Mouse (Mus musculus) brown adipose tissue, adult 24 weeks (tissue): ENCODE data around the gene Slc22a23. TPM values are rescaled to one million over a fixed set of nuclear protein-coding genes. Genes with fewer than 3 reads are reported as not detected.
A peak's percentile ranks its signal among the peaks of the same experiment; 100 is the strongest.

Source experiments
- H3K27ac ChIP-seq: fragments of 200-500 bp; replicated peaks from 2 replicates; pipeline ENCODE4 v1.5.1; 2012; ENCODE audit warnings: low read depth, mild to moderate bottlenecking, low read length
- H3K4me1 ChIP-seq: fragments of 200-500 bp; 2 replicates; pipeline ENCODE4 v1.6.1; 2012; ENCODE audit warnings: low read length, mixed read lengths; ENCODE audit not compliant: control insufficient read depth, insufficient read depth, insufficient read length
- H3K4me3 ChIP-seq: fragments of 200-500 bp; 2 replicates; pipeline ENCODE4 v1.5.1; 2012; ENCODE audit warnings: low read depth, mild to moderate bottlenecking, low read length, moderate library complexity; ENCODE audit not compliant: insufficient read depth
- polyA plus RNA-seq: library from polyadenylated mRNA; stranded (reverse); fragments of >200 nt; gene quantifications from 2 replicates; pipeline ENCODE4 v1.2.4, GENCODE M21; 2012; ENCODE audit not compliant: missing spikeins, insufficient read depth, insufficient read length

Gene Slc22a23
- polyA plus RNA-seq, 1 experiment = 16.1 TPM

DNA sequence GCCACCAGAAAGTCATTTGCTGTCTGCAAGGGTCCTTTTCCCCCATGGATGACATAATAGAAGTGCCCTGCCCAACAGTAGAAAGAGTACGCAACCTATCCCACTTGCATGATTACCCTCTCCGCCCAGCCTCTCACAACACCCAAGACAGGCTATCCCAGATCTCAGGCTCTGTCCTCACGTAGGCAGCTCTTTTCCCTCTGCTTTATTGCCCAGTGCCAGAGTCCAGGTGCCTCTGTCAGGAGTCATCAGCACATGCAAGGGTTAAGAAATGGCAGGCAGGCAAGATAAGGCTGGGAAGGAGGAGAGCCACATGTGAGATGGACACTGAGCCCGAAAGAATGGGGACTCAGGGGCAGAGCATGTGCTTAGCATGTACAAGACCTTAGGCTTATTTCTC, 24.5 kb downstream of the Slc22a23 start:
- Histone ChIP-seq H3K27ac (no peak overlapping the region), H3K4me1 (peaks cover 5% of the 10 kb centered on the region; the same call in 1 of the 2 replicates), H3K4me3 (no peak overlapping the region)

GRCm38 (mm10) chr13:34317051-34317450, 27.9 kb downstream of the Slc22a23 start:
- Histone ChIP-seq H3K4me3 (no peak overlapping the region), H3K27ac (peak overlapping the region; percentile 47), H3K4me1 (peaks cover 5% of the 10 kb centered on the region; the same call in 1 of the 2 replicates)

GRCm38 (mm10) chr13:34316511-34316910, 28.5 kb downstream of the Slc22a23 start:
- Histone ChIP-seq H3K4me3 (no peak overlapping the region), H3K4me1 (peaks cover 5% of the 10 kb centered on the region; the same call in 1 of the 2 replicates), H3K27ac (no peak overlapping the region)

DNA sequence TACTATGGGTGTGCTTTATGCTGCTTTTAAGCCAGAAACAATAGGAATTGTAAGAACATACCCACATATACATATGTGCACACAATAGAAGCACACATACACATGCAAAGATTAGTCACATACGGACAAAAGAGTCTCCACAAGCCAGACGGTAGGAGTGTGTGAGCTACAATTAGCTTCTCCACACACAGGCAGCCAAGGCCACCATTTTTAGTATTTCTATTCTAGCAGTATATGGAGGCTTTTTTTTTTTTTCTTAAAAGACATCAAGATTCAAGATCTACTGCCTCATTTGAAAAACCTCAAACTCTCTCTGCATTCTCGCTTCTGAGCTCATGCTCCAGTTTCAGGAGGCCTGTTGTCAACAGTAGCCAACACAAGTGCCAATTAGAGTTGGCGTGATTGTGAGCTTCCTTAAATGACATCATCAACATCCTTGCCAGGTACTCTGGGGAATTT, 31.9 kb downstream of the Slc22a23 start:
- Histone ChIP-seq H3K4me3 (no peak overlapping the region), H3K27ac (no peak overlapping the region), H3K4me1 (peaks cover 5% of the 10 kb centered on the region; the same call in 1 of the 2 replicates)

GRCm38 (mm10) chr13:34312346-34313002, 32.5 kb downstream of the Slc22a23 start:
- no peak overlapping the region for H3K4me3 ChIP-seq
- H3K4me1 ChIP-seq = peaks cover 5% of the 10 kb centered on the region; the same call in 1 of the 2 replicates
- no peak overlapping the region for H3K27ac ChIP-seq

- Histone ChIP-seq H3K4me3 (no peak overlapping the region), H3K27ac (no peak overlapping the region), H3K4me1 (no peaks in the 10 kb centered on the region)
These were observed 33.4 kb downstream of the Slc22a23 start for GRCm38 (mm10) chr13:34311593-34311992.

DNA sequence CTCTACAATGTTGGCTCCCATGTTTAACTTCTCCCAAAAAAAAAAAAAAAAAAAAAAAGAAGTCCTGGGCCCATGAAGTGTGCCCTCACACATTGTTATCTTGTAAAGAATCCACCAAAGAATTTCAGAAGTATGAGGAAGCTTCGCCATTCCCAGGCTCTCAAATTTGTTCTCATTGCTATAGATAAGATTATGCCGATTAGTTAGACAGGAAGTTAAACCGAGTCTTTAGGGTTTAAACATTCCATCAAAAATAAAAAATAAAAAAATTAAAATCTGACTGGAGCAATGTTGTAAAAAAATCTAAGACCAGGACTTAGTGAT, 36.4 kb downstream of the Slc22a23 start:
- peaks cover 10% of the 10 kb centered on the region for H3K4me1 ChIP-seq
- no peak overlapping the region for H3K27ac ChIP-seq
- no peak overlapping the region for H3K4me3 ChIP-seq

DNA sequence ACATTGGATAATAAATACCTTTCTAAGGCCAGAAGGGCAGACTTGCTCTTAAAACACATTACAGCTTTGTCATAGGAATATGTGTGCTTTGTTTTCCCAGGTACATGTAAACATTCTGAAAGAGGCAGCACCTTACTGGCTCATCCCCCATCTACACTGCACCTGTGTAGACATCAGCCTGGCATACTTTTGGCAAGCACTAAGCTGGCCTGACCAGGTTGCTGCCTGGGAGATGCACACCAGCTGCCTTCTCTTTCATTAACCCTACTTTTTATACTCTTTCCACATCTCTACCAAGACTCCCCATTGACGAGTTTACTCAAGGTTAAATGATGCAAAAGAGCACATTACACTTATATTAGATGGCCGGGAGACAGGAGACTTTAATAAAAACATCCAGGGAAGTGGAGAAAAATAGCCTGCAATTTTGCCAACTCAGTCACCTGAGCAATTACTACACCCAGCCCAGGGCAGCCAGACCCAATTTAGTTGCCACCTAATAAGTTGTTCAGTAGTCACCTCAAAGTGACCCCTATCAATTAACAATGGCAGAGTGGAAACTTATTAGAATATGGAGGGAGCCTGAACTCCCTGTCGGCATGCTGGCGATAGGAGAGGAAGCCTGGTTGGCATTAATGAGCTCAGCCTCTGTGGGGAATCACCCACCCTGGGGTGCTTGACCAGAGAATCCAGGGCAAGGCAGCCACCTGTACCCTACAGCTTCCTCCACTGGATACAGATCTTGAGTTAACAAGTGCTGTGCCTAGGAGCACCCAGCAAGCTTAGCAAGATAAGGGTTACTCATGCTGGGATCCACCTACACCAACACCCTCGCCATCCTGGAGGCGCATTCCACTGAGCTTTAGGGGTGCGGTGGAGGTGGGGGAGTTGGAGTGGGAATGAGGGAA, 37.0 kb downstream of the Slc22a23 start:
- Histone ChIP-seq H3K4me3 (no peak overlapping the region), H3K4me1 (peaks cover 13% of the 10 kb centered on the region), H3K27ac (no peak overlapping the region)

DNA sequence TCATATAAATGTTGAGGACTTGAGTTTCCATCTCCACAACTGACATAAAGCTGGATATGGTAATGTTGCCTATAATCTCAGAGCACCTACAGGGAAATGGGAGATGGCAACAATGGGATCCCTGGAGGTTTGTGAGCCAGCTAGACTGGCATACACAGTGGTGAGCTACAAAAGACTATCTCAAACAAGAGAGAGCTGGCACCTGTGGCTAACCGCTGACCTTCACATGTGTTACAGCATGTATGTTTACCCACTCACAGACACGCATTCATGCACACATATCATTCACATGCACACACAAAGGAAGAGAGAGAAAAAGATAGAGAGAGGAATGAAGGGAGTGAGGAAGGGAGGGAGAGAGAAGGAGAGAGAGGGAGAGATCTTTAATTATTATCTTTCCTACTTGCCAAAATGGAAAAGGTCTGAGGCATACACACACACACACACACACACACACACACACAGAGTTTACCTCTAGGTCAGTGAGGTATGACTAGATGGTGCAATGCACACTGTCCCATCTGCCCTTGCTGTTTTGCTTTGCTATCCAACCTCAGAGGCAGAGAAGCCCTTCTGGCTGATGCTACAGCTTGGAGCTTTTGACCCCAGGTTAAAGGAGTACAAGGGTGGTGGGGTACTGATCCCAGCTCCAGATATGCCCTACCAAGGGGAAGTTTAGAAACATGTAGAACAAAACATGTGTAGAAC, 38.9 kb downstream of the Slc22a23 start:
- Histone ChIP-seq H3K27ac (no peak overlapping the region), H3K4me3 (no peak overlapping the region), H3K4me1 (peaks cover 15% of the 10 kb centered on the region)

DNA sequence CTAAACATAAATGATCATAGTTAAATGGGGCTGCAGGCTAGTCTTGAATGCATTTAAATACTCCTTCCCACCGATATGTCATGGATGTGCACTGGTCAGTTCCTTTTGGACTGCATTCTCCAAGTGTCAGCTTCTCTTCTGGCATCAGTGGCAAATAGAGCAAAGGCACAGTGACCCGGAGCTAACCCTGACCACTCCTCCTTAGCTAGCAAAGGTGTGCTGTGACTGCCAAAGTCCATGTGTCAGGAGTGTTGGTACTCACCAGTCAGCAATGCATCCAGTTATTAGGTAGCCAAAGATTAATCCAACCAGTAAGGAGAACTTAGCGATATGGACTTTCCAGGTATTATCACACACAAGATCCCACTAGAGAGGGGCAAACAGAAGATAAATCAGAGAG, 40.1 kb downstream of the Slc22a23 start:
- H3K4me3 ChIP-seq = no peak overlapping the region
- no peak overlapping the region for H3K27ac ChIP-seq

GRCm38 (mm10) chr13:34303386-34304016, 41.5 kb downstream of the Slc22a23 start:
- Histone ChIP-seq H3K4me3 (no peak overlapping the region), H3K27ac (peak overlapping the region; percentile 23; the same call in 1 of the 2 replicates), H3K4me1 (peaks cover 15% of the 10 kb centered on the region)

More for the DNA sequence above, 40.1 kb downstream of the Slc22a23 start:
- H3K4me1 ChIP-seq = peaks cover 15% of the 10 kb centered on the region

DNA sequence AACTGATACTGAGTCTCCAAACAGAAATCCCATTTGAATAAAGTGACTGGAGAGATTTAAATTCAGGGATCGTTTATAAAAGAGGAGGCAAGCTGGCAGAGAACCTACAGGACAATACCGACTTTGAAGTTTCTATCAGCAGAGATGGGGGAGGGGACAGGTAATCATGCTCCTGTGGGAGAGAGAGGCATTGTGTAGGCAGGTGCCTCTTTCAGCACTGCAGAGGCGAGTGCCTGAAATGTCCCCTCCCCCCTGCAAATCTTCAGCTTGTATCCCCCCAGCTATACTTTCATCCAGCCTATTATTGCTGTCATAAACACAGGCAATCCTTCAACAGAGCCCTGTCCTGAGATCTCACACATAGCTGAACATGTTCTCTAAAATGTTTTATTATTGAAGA, 43.4 kb downstream of the Slc22a23 start:
- Histone ChIP-seq H3K4me1 (peaks cover 15% of the 10 kb centered on the region), H3K27ac (no peak overlapping the region), H3K4me3 (no peak overlapping the region)

DNA sequence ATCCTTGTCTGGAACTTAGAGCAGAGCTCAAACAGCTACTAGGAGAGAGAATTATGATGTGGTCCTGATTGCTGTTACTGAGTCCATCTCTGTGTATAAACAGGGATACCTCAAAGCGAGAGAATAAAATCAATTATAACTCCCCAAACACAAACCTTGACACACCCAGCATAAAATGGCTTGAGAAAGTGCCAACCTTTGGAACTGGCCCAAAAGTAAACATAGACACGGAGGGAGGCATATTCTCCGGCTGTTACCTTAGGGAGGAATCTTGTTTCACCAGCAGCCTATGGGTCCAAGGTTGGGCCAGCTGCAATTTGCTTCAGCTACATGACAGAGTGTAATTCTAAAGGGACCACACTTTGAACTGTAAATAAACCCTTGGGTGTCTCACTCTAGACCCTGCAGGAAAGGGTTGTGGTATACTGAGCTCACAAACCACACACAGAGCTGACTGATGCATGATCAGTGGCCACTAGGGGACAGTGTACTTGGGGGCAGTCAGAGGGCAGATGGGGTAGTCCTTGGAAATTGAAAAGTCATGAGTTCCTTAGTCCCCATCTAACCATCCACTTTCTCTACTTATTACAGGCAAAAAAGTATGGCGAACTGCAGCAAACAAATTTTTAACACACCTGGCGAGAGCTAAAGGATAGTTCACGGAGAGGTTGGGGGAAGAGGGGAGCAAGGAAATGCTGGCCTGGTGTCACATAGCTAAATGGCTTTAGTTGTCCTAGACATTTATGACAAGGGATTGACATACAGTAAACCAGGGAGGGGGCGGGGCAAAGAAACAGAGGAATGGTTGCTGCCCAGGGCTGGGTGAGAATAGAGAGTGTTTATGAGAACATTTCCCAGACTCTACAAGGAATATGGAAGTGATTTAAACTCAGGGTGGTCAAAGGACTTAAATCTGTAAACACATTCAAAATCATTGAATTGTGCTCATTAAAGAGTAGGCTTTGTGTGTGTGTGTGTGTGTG, 45.3 kb downstream of the Slc22a23 start:
- Histone ChIP-seq H3K4me3 (no peak overlapping the region), H3K27ac (no peak overlapping the region), H3K4me1 (peaks cover 12% of the 10 kb centered on the region)

- H3K4me1 ChIP-seq = peaks cover 6% of the 10 kb centered on the region
- no peak overlapping the region for H3K27ac ChIP-seq
- H3K4me3 ChIP-seq = no peak overlapping the region
These were observed 46.3 kb downstream of the Slc22a23 start for GRCm38 (mm10) chr13:34298674-34299073.
